Mouse (Mus musculus) inflammation-experienced regulatory T-cells, adult 16 weeks (primary cell): ENCODE results near the gene Vmn1r77. TPM values are rescaled to one million over a fixed set of nuclear protein-coding genes. Genes with fewer than 3 reads are reported as not detected.

ENCODE experiments used
- polyA plus RNA-seq: library from polyadenylated mRNA; unstranded; fragments of 100-300 nt; shearing (Covaris generic); gene quantifications from one replicate; pipeline ENCODE4 v1.2.1, GENCODE M21; 2017

The Vmn1r77 gene
- not detected for polyA plus RNA-seq

DNA sequence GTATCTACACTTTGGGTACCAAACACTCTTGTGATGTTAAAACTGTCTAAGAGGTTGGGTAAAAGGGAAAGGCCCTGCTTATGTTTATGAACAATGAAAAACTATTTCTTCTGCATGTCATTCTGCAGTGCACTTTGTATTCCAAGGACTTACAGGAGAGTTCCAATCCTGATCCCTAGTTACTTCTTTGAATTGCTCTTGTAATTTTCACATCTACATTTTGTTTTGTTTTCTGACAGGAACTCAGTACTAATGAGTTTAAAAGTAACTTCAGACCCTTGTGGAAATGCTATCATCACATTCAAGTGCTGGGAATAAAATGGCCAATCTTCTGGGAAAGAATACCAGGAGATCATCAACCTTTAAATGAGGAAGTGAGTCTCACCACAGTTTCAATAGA is at the start of gene Vmn1r77:
TSS of gene Vmn1r77 (plus strand) at position 301 of the 400 bp plus-strand sequence.

Other genes with a start within 250 kb of the Vmn1r77 start
- gene Vmn1r74, start 202.8 kb upstream of the Vmn1r77 start, polyA plus RNA-seq, result not detected
- not detected for gene Vmn1r75, start 162.1 kb upstream of the Vmn1r77 start, polyA plus RNA-seq
- gene Vmn1r76, start 98.5 kb upstream of the Vmn1r77 start, polyA plus RNA-seq, result not detected
- 0.22 TPM for gene Vmn1r78, start 113.5 kb downstream of the Vmn1r77 start, polyA plus RNA-seq
- not detected for gene Vmn1r79, start 134.5 kb downstream of the Vmn1r77 start, polyA plus RNA-seq
- gene Vmn1r80, start 152.5 kb downstream of the Vmn1r77 start, polyA plus RNA-seq, result not detected
- gene Vmn1r81, start 231.5 kb downstream of the Vmn1r77 start, polyA plus RNA-seq, result 0.02 TPM